Mouse (Mus musculus) stomach, postnatal 0 days (tissue): ENCODE data around the gene Ears2. TPM values are rescaled to one million over a fixed set of nuclear protein-coding genes. Genes with fewer than 3 reads are reported as not detected.

Experiments used
- ATAC-seq: fragments of 200-750 bp; cut with Nextera tagmentation; 2 replicates; pipeline ENCODE4 v1.8.0; 2017; ENCODE audit not compliant: low FRiP score, low TSS enrichment
- DNase-seq: peaks from one replicate; pipeline ENCODE4 v3.0.0-alpha.2; 2016; ENCODE audit warnings: low spot score
- H3K27ac ChIP-seq: fragments of 300-500 bp; sonication (generic); replicated peaks from 2 replicates; pipeline ENCODE4 v1.5.1; 2014; ENCODE audit warnings: mild to moderate bottlenecking, control low read depth
- H3K27me3 ChIP-seq: fragments of 300-500 bp; sonication (generic); 2 replicates; pipeline ENCODE4 v1.6.1; 2014; ENCODE audit warnings: low read length; ENCODE audit not compliant: control insufficient read depth, insufficient read depth
- H3K36me3 ChIP-seq: fragments of 300-500 bp; sonication (generic); 2 replicates; pipeline ENCODE4 v1.6.1; 2014; ENCODE audit warnings: low read length, mixed read lengths; ENCODE audit not compliant: control insufficient read depth, insufficient read depth
- H3K4me1 ChIP-seq: fragments of 300-500 bp; sonication (generic); replicated peaks from 2 replicates; pipeline ENCODE4 v1.6.1; 2014; ENCODE audit warnings: antibody characterized with exemption; ENCODE audit not compliant: control insufficient read depth, insufficient read depth
- H3K4me2 ChIP-seq: fragments of 300-500 bp; sonication (generic); replicated peaks from 2 replicates; pipeline ENCODE4 v1.6.1; 2014; ENCODE audit warnings: low read depth, mild to moderate bottlenecking, control low read depth, moderate library complexity
- H3K4me3 ChIP-seq: fragments of 300-500 bp; sonication (generic); 2 replicates; pipeline ENCODE4 v1.5.1; 2014; ENCODE audit warnings: low read depth, low read length, control low read depth
- H3K9ac ChIP-seq: fragments of 300-500 bp; sonication (generic); 2 replicates; pipeline ENCODE4 v1.6.1; 2014; ENCODE audit warnings: mild to moderate bottlenecking, low read length, control low read depth, mixed read lengths
- H3K9me3 ChIP-seq: fragments of 300-500 bp; sonication (generic); 2 replicates; pipeline ENCODE4 v1.6.1; 2016; ENCODE audit warnings: low read length; ENCODE audit not compliant: control insufficient read depth
- CTCF ChIP-seq: IDR thresholded peaks from 2 replicates; pipeline ENCODE4 v1.5.1; 2016; ENCODE audit warnings: antibody characterized with exemption, low read depth, mild to moderate bottlenecking, moderate library complexity
- EP300 ChIP-seq: optimal IDR thresholded peaks from 2 replicates; pipeline ENCODE3; 2016; ENCODE audit warnings: antibody characterized with exemption
- WGBS: fragments of 180-500 bp; shearing (Covaris S2); extraction: QIAGEN DNeasy Blood & Tissue Kit; methylation state at CpG from one replicate; pipeline ENCODE4 v1.1.7; 2014; 5-methylcytosine and 5-hydroxymethylcytosine counted together
- polyA plus RNA-seq: library from polyadenylated mRNA; unstranded; fragments of >200 nt; fragmentation: Nextera tagmentation; extraction: Ambion mirVana; gene quantifications from 2 replicates; pipeline ENCODE4 v1.2.1, GENCODE M21; 2015

Gene Ears2
- polyA plus RNA-seq, 1 experiment from 2014 or later: 10.7 TPM

DNA sequence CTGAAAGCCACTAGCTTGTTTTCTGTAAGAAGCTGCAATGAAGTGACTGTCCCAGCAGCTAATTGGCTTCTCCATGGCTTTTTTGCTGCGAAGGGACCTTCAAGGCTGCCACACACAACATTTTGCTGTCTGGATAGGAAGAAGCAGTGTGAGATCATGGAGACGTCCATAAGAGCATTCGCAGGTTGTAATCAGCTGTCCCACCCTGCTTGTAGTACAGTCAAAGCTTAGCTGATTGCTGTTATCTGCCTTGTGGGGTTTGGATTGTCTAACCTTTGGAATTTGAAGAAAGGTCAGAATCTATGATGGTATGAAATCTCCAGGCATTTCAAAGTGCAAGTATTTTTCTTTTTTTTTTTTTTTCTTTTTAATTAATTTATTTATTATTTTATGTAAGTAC, 7.3 kb upstream of the Ears2 start:
- H3K27me3 ChIP-seq: no peaks in the 10 kb centered on the region
- no peak overlapping the region for H3K9ac ChIP-seq
- no peak overlapping the region for H3K27ac ChIP-seq
- H3K9me3 ChIP-seq: no peaks in the 10 kb centered on the region
- no peak overlapping the region for H3K4me2 ChIP-seq
- H3K4me1 ChIP-seq: no peaks in the 10 kb centered on the region
- peaks cover 36% of the 10 kb centered on the region for H3K36me3 ChIP-seq
- H3K4me3 ChIP-seq: no peak overlapping the region
- ATAC-seq: no peak
- 74% methylated on average over 3 of the region's 3 CpGs for WGBS
- DNase-seq: no peak
- TF ChIP-seq CTCF (no peak), EP300 (no peak)

DNA sequence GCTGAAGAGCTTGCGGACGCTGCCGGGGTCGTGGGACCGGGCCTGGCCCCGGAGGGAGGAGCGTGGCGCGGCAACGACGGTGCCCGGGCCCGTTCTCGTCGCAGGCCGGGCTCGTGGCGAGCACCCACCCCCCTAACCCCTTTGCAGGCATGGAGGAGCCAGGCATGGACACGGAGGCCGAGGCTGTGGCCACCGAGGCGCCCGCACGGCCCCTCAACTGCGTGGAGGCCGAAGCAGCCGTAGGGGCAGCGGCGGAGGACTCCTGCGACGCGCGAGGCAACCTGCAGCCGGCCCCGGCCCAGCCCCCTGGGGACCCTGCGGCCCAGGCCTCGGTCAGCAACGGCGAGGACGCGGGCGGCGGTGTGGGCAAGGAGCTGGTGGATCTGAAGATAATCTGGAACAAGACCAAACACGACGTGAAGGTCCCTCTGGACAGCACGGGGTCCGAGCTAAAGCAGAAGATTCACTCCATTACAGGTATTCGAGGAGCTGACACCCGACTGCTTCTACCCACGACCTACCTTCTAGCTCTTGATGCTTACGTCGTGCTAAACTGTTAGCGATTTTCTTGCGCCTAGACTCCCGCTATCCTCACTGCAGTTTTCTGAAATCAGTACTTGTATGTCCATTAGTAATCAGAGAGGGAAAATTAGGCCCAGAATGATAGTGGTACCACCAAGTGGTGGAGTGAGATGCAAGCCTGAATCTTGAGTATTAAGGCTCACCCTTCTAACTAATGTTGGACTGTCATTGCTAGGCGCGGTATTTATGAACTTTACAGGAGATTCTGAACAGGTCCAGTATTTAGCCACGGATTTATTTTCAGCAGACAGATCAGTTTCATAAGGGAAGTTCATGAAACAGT, 686 bp upstream of the Ears2 start:
- 0 out of 2 replicates have a peak, but pooled peaks have one; percentile 7 for ATAC-seq

DNA sequence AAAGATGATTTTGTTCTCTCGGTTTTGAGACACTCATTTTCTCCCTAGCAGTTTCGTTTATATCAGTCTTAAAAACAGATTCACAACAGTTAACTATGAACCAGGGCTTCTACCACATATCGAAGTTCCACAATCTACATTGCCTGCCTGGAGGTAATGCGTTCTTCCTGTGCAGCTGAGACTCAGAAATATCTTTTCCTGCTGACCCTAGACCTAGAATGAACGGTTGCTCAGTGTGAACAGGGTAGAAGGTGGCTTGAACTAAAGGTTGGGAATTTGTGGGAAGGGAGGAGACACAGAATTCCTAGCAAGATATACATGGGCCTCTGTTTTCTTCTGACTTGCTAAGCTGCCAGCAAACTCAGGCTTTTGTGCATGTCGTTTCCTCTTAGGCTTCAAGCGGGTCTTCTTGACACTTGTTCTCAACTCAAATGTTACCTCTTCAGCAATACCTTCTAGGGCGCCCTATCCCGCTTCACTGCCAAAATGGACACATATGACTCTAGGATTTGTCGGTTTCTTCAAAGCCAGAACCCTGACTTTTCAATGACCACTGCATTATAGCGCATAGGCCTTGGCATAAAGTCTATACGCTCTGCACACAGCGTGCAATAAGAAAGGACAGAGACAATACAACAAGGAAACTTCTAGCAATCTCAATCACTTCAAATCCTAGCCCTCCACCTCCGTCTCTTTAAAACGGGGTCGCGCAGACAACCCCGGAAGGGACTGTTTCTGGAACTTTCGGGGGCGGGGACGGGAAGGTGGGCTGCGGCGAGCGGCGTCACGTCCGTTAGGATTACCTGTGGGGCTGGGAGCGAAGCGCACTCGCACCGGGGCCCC, 740 bp downstream of the Ears2 start:
- H3K4me2 ChIP-seq: peak overlapping the region; percentile 86
- peak overlapping the region; percentile 95 for H3K27ac ChIP-seq
- no peaks in the 10 kb centered on the region for H3K27me3 ChIP-seq
- DNase-seq (peak; percentile 25), ATAC-seq (peak; percentile 0; the same call in 1 of the 2 replicates)
- peak overlapping the region; percentile 99 for H3K4me3 ChIP-seq
- H3K9ac ChIP-seq: peak overlapping the region; percentile 99
- peaks cover 5% of the 10 kb centered on the region; the same call in 1 of the 2 replicates for H3K36me3 ChIP-seq
- 10% methylated on average over 31 of the region's 31 CpGs for WGBS
- no peaks in the 10 kb centered on the region for H3K9me3 ChIP-seq
- no peaks in the 10 kb centered on the region; the same call in 1 of the 2 replicates for H3K4me1 ChIP-seq
- TF ChIP-seq EP300: no peak
- TF ChIP-seq CTCF: no peak

More for the DNA sequence above, 686 bp upstream of the Ears2 start:
- WGBS: 1% methylated on average over 51 of the region's 58 CpGs
- Histone ChIP-seq H3K4me2 (peak overlapping the region; percentile 86), H3K9me3 (no peaks in the 10 kb centered on the region), H3K4me3 (peak overlapping the region; percentile 99), H3K27me3 (no peaks in the 10 kb centered on the region), H3K9ac (peak overlapping the region; percentile 99), H3K27ac (peak overlapping the region; percentile 95), H3K36me3 (peaks cover 9% of the 10 kb centered on the region; the same call in 1 of the 2 replicates), H3K4me1 (no peaks in the 10 kb centered on the region; the same call in 1 of the 2 replicates)
- DNase-seq: peak; percentile 46
- TF ChIP-seq CTCF (peak; percentile 60), EP300 (no peak)

DNA sequence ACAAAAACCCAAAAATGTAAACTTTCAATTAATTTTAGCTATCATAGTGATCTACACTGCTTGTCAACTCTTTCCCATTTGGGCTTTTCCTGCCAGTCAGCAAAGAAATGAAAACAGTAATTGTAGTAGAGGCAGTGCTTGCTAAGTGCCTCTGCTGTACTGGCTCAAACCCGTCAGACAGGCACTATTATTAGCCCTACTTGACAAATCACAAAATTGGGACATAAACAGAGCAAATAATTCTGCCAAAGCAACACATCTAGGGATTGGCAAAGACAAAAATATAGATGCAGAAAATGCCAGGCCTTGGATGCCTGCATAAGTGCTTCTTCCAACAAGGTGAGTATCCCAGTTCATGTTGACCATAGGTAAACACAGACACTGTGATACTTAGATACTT, 1.4 kb downstream of the Ears2 start:
- ATAC-seq: no peak
- DNase-seq: no peak
- Histone ChIP-seq H3K9me3 (no peaks in the 10 kb centered on the region), H3K4me1 (no peaks in the 10 kb centered on the region; the same call in 1 of the 2 replicates), H3K4me3 (no peak overlapping the region), H3K27ac (no peak overlapping the region), H3K4me2 (no peak overlapping the region; the same call in 1 of the 2 replicates), H3K27me3 (no peaks in the 10 kb centered on the region), H3K36me3 (peaks cover 4% of the 10 kb centered on the region; the same call in 1 of the 2 replicates), H3K9ac (no peak overlapping the region)
- TF ChIP-seq EP300 (no peak), CTCF (no peak)
- 27% methylated on average over 1 of the region's 1 CpGs for WGBS

DNA sequence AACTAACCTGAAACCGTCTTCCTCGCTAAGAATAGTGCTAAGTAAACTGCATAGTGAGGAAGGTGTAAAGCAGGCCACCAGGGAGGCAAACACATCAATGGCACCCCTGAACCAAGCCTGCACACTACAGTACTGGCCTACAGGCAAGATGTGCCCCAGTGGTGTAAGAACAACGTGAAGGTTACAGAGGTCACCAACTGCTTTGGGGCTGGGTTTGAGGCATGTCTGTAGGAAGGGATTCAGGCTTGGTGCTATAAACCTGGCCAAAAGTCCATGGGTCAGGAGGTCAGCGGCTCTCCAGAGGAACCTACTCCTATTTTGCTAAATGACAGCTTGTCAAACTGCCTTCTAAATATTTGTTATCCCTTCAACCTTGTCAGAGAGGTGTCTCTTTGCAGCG, 10.4 kb downstream of the Ears2 start:
- no peak overlapping the region for H3K9ac ChIP-seq
- H3K27me3 ChIP-seq: no peaks in the 10 kb centered on the region
- no peaks in the 10 kb centered on the region for H3K9me3 ChIP-seq
- no peak overlapping the region for H3K4me3 ChIP-seq
- TF ChIP-seq EP300 (no peak), CTCF (no peak)
- no peak overlapping the region for H3K4me2 ChIP-seq
- no peak overlapping the region for H3K27ac ChIP-seq
- peaks cover 5% of the 10 kb centered on the region; the same call in 1 of the 2 replicates for H3K36me3 ChIP-seq
- no peak for DNase-seq
- no peaks in the 10 kb centered on the region for H3K4me1 ChIP-seq
- 84% methylated on average over 5 of the region's 5 CpGs for WGBS
- ATAC-seq: no peak
